Mouse (Mus musculus): Measurements from ENCODE around the gene Fstl4. TPM values are rescaled to one million over a fixed set of nuclear protein-coding genes. Genes with fewer than 3 reads are reported as not detected.

Gene Fstl4
- total RNA-seq, 2 experiments from 2014 or later, result 44.1 to 47.2 TPM

DNA sequence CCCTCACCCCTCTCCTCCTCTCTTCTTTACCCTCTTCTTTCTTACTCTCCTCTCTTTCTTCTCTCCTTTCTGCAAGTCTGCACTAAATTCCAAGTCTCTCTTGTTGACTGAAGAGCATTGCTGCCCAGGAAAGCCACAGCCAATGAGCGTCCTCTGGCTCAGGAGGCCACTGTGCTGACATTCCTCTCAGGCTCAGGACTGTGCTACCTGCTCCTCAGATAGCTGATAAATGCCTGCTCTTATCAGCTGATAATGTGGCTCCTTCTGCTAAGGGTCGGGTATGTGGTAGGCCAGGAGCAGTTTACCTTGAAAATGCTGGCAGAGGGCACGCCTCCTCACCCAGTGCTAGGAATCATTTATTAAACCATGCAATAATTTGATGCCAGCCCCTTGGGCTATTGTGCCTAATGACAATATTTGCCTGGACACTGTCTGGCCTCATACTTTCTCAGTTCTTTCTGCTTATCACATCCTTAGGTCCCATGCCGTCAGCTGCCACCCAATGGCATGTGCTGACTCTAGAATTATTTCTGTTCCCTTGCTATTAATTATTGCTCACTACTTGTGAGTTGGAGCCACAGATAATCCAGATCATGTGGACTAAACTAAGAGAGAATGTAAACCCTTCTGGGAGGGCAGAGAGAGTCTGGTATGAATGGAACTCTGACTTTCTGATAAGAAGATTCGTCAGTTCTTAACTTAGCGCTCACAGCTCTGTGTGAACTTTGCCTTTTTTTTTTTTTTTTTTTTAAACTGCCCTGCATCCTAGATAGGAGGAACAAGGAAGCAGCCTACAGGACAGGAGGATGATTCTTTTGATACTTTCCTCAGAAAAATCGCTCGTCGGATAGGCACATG lies 19.6 kb upstream of the Fstl4 start:
- no peak overlapping the region for H3K4me3 ChIP-seq
- TF ChIP-seq CTCF (IDR thresholded peaks at IDR 0.05), result no peak
- intact Hi-C loops (cut with DNase I), result no loop called here
- H3K27ac ChIP-seq, result no peak overlapping the region
- no peak for DNase-seq (ENCODE audit: extremely low spot score in 1 of 2, low spot score in 2 of 2)

DNA sequence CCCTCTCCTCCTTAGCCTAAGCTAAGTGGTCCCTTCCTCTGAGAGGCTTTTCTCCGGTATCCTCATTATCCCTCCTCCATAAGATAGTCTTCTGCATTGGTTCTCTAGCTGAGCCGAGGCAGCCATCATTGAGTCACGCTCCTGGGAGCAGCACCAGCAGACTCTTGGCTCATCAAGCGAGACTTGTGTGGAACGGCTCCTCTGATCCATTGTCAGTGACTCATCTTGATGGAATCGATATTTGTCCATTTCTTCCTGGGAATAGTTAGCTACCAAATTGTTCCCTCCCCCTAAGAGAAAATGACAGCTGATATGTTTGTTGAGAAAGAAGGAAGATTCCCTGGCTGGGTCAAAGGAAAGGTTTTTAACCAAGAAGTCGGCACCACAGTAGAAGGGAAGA lies 17.2 kb upstream of the Fstl4 start:
- intact Hi-C loops (cut with DNase I), result no loop called here
- TF ChIP-seq CTCF (IDR thresholded peaks at IDR 0.05), result no peak
- no peak for DNase-seq (ENCODE audit: extremely low spot score in 1 of 2, low spot score in 2 of 2)
- Histone ChIP-seq H3K4me3 (no peak overlapping the region), H3K27ac (no peak overlapping the region)

DNA sequence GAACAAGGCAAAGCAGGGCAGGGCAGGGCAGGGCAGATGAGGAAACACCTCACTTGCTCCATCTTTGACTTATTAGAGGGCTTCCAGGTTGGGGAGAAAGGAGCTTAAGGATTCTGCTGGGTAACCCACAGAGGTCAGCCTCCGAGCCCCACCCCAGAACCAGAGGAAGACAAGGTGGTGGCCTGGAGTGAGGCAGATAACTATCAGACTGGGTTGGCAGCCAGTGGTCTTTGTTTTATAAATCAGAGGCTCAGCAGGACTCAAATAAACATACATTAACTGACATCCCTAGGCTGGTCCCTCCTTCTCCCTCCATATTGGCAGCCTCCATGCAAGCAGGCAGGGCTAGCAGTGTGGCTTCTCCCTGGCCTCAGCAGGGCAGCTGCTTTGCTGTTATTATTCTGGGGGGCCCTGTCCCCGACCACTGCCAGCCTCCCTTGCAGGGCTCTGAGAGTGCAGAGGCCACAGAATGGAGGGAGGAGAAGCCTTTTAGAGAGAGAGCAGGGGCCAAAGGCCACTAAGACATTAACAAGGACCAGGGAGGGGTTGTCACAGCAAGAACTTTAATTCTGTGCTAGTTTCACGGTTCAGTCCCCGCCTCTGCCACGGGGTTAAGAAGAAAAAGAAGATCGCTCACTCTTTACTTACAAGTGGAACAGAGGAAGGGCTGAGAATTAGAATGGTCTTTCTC lies 16.5 kb upstream of the Fstl4 start:
- H3K4me3 ChIP-seq, result no peak overlapping the region
- H3K27ac ChIP-seq, result no peak overlapping the region
- no peak for DNase-seq (ENCODE audit: extremely low spot score in 1 of 2, low spot score in 2 of 2)
- intact Hi-C loops (cut with DNase I), result no loop called here
- no peak for TF ChIP-seq CTCF (IDR thresholded peaks at IDR 0.05)

DNA sequence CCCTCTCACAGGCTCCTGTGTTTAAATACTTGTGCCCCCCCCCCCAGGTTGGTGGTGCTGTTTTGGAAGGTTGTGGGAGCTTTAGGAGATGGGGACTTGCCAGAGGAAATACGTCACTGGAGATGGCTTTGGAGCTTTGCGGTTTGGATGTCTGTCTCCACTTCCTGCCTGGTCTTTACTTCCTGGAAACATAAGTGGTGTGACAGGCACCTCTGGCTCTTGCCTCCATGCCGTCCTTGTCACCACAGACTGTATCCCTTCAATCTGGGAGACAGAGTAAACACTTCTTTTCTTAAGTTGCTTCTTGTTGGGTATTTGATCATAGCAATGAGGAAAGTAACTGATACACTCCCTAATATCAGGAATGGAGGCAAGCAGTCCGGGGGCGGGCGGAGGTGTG lies 14.4 kb upstream of the Fstl4 start:
- DNase-seq (ENCODE audit: extremely low spot score in 1 of 2, low spot score in 2 of 2), result no peak
- Histone ChIP-seq H3K4me3 (no peak overlapping the region), H3K27ac (no peak overlapping the region)
- TF ChIP-seq CTCF (IDR thresholded peaks at IDR 0.05), result no peak
- intact Hi-C loops (cut with DNase I), result loop anchor here (5.0 kb wide), 1 partner anchor 83 kb away; no protein-coding TSS in a partner anchor

DNA sequence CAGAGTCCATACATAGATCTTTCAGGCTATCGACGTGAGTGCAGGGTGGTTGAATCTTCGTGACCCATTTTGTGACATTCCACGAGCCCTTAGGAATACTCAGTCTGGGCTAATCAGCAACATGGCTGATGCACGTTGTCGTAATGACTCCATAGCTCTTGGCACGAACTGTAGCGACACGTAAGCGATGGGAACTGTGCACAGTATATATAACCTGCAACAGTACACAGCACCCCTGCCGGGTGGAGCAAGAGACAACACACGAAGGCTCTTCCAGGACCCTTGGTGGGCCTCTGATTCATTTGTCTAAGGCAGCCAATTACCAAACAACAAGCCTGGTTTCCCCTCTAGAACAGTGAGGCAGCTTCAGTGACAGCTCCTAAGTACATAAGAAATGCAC lies 11.9 kb upstream of the Fstl4 start:
- intact Hi-C loops (cut with DNase I), result loop anchor here (5.0 kb wide), 1 partner anchor 85 kb away; no protein-coding TSS in a partner anchor
- TF ChIP-seq CTCF (IDR thresholded peaks at IDR 0.05), result no peak
- H3K4me3 ChIP-seq, result no peak overlapping the region
- no peak overlapping the region for H3K27ac ChIP-seq
- DNase-seq (ENCODE audit: extremely low spot score in 1 of 2, low spot score in 2 of 2), result no peak

DNA sequence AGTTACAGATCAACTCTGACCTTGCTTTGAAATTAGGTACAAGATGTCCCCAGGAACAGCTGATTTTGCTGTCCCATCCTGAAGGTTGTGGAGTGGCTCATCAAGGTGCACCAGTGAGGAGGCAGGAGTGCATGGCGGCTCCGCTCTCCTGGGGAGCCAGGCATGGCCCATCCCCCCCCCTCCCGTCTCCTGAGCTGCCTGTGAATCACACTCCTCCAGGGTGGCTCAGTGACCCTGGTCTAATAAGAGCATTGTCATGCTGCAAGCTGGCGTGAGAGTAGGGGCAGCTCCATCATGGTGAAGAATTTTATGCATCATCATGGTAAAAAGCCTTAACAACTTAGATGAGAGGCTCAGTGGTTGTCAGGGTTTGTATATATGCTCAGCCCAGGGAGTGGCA lies 11.2 kb upstream of the Fstl4 start:
- TF ChIP-seq CTCF (IDR thresholded peaks at IDR 0.05), result no peak
- H3K27ac ChIP-seq, result no peak overlapping the region
- H3K4me3 ChIP-seq, result no peak overlapping the region
- intact Hi-C loops (cut with DNase I), result loop anchor here (5.0 kb wide), 1 partner anchor 86 kb away; no protein-coding TSS in a partner anchor
- no peak for DNase-seq (ENCODE audit: extremely low spot score in 1 of 2, low spot score in 2 of 2)

DNA sequence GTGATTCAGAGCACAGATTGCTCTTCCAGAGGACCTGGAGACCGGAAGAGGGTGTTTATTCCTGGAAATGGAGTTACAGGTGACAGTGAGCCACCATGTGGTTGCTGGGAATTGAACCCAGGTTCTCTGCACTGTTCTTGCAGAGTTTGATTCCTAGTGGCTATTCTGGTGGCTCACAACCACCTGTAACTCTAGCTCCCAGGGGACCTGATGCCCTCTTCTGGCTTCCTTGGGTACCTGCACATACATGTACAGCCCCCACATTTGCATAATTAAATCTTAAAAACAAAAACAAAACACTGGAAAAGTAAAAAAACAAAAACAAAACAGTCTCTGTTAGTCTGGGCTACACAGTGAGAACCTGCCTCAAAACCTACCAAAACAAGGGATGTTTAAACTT lies 2.6 kb upstream of the Fstl4 start:
- DNase-seq (ENCODE audit: extremely low spot score in 1 of 2, low spot score in 2 of 2), result no peak
- TF ChIP-seq CTCF (IDR thresholded peaks at IDR 0.05), result peak; percentile 38
- H3K27ac ChIP-seq, result no peak overlapping the region
- H3K4me3 ChIP-seq, result no peak overlapping the region
- intact Hi-C loops (cut with DNase I), result no loop called here

DNA sequence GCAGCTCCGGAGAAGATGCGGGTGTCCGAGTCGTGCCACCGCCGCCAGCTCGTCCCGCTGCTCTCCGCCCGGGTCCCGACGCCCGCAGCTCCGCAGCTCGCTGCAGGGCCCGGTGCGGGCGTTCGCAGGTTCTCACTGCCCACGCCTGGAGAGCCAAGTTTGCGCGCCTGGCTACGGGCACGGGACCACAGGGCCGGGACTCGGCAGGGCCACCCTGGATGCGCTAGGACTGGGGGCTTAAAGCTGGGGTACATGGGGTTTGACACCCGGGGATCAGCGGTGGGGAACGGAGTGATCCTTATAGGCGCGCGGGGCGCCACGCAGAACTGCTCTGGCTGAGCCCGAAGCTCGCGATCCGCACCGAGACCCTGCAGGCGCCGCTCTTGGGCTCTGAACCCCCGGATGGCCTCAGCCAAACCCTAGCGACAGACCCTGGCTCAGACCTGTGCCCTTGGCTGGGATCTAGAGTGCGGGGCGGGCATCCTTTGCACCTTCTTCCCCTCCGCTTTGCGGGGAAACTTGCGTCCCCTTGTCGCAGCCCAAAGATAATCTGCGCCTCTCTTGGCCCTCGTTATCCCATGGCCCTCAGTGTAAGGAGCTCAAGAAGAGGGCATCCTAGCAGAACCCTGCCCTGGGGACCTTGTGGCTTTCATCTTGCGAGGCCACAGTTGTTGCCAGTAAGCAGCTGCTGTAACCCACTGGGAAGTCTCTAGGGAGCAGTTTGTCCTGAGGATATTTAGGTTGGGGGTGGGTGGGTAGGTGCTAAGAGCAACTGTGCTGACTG lies 652 bp downstream of the Fstl4 start:
- Histone ChIP-seq H3K4me3 (peak overlapping the region; percentile 69), H3K27ac (peak overlapping the region; percentile 96)
- TF ChIP-seq CTCF (IDR thresholded peaks at IDR 0.05), result no peak
- intact Hi-C loops (cut with DNase I), result loop anchor here (1.0 to 5.0 kb wide), 4 partner anchors 116 to 492 kb away; no protein-coding TSS in a partner anchor
- DNase-seq (ENCODE audit: extremely low spot score in 1 of 2, low spot score in 2 of 2), result peak; percentile 44

DNA sequence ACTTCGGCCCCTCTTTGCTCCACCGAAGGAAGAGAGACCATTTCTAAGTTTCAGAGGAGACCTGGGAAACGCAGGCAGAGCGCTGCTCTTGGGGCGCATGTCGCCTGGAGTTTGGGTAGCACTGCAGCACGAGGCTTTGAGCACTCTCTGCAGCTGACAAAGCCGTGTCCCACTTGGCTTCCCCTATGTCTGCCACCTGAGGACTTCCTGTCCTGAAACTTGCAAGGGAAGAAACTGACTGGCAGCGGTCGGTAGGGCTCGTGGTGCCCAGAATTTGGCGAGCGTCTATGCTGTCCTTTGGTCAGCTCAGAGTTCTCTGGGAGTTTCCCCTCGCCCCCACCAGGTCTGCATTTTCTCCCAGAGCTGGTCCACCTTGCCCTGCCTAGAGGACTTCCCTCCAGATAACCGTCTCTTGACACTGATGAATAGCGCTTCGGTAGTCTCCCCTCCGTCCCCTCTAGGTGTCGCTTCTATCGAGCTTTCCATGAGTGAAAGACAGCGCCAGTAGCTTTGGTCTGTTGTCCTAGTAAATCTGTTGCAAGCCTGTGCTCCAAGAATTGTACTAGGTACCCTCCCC lies 1.3 kb downstream of the Fstl4 start:
- DNase-seq (ENCODE audit: extremely low spot score in 1 of 2, low spot score in 2 of 2), result peak; percentile 49 to 51
- peak; percentile 65 for TF ChIP-seq CTCF (IDR thresholded peaks at IDR 0.05)
- intact Hi-C loops (cut with DNase I), result loop anchor here (2.0 to 5.0 kb wide), 4 partner anchors 228 to 492 kb away; no protein-coding TSS in a partner anchor
- Histone ChIP-seq H3K27ac (no peak overlapping the region; the same call in 1 of the 2 replicates), H3K4me3 (peak overlapping the region; percentile 69)

DNA sequence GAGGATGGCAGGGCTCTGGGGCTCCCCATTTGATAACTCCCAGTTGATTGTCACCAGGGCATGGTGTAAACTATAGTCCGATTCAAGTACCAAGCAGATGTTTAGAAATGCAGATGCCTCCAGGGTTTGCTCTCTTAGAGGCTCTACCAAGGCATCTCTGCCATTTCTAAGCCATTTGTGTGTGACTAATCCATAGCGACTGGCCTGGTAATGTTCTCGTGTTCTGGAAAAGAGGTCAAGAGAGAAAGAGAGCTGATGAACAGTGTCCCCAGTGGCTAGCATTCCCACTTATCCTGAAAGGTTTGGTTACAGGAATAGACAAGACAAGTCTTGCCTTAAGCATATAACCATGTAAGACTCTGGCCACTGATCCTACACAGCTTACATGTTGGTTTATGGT lies 3.5 kb downstream of the Fstl4 start:
- H3K27ac ChIP-seq, result no peak overlapping the region
- TF ChIP-seq CTCF (IDR thresholded peaks at IDR 0.05), result no peak
- no peak overlapping the region for H3K4me3 ChIP-seq
- no peak for DNase-seq (ENCODE audit: extremely low spot score in 1 of 2, low spot score in 2 of 2)
- intact Hi-C loops (cut with DNase I), result loop anchor here (2.0 to 5.0 kb wide), 3 partner anchors 231 to 489 kb away; no protein-coding TSS in a partner anchor

DNA sequence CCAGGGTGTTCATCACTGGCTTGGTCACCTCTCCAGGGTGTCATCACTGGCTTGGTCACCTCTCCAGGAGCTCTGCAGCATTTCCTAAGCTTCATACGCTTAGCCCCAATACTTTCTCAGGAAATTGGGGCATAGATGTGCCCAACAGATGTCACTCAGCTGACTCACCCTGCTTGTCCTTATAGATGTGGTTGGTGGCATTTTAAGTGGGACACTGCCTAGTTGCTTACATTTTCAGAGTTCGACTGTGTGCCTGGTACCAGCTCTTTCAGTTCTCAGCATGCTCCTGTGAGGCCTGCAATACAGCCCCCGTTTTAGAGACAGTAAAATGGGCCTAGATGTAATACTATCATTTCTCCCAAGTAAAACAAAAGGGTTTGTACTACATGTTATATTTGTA lies 8.6 kb downstream of the Fstl4 start:
- Histone ChIP-seq H3K4me3 (no peak overlapping the region), H3K27ac (no peak overlapping the region)
- no peak for TF ChIP-seq CTCF (IDR thresholded peaks at IDR 0.05)
- intact Hi-C loops (cut with DNase I), result no loop called here
- no peak for DNase-seq (ENCODE audit: extremely low spot score in 1 of 2, low spot score in 2 of 2)
